Mouse (Mus musculus): ENCODE measurements around the gene Trnp1. TPM values are rescaled to one million over a fixed set of nuclear protein-coding genes. Genes with fewer than 3 reads are reported as not detected.
A peak's percentile ranks its signal among the peaks of the same experiment; 100 is the strongest.

The Trnp1 gene
- polyA plus RNA-seq, 1 experiment from 2014 or later: 1.3 TPM

DNA sequence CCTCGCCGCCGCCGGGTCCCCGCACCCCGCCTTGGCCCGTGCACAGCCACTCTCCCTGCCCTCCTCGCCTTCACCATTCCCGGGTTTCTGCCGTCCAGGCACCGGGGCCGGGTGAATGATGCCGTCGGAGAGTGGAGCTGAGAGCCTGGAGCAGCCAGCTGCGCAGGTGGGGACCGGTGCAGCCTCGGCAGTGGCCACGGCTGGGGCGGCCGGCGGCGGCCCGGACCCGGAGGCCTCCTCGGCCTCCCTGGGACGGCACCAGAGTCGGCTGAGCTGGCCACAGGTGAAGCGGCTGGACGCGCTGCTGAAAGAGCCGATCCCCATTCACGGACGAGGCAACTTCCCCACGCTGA lies 18.2 kb downstream of the Trnp1 start:
- Histone ChIP-seq H3K36me3 (no peaks in the 10 kb centered on the region), H3K9me3 (replicated peaks) (no peaks in the 10 kb centered on the region), H3K4me1 (replicated peaks) (peaks cover 26% of the 10 kb centered on the region), H3K4me2 (peak overlapping the region; percentile 73), H3K9ac (peak overlapping the region; percentile 51), H3K4me3 (peak overlapping the region; percentile 53), H3K27me3 (peaks cover 55% of the 10 kb centered on the region), H3K27ac (no peak overlapping the region)
- ATAC-seq (replicated peaks; ENCODE audit: insufficient number of reproducible peaks, insufficient read depth, low FRiP score, low read depth): no peak; the same call in 1 of the 2 replicates
- WGBS: 1% methylated on average over 34 of the region's 34 CpGs

DNA sequence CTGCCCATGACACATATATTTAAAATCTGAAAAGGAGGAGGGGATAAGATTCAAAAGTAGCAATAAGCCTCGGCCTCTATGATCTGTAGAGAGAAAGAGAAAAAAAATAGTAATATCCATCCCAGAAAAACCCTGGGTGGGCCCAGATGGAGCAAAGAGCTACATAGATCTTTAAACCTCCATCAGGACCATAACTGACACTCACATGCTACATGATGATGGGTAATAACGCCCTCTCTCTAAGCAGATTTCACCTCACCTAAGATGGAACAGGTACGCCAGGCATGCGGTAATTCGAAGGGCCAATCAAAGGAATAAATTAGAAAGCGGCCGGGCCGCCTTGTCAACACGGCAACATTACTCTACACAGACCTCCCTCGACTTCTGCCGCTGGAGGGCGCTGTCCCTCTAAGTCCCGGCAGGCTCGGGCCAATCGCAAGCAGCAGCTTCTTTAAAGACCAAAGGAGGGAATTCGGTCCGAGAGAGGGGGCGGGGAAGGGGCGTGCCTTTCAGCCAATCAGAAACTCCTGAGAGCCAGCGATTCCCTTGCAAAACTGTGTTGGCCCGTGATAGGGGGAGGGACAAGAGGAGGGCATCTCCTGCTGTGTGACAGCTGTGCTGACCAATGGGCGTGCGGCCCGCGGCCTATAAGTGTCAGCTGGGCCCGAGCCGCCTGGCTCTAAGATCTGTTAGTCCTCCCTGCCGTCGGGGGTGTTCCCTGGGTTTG lies 18.7 kb downstream of the Trnp1 start, which contains the start of gene Tent5b:
TSS of gene Tent5b (plus strand) at position 675 of the 727 bp plus-strand sequence.
- peak within 1 kb of the TSS; percentile 73 for H3K4me2 ChIP-seq
- peak; percentile 98 for ATAC-seq (replicated peaks; ENCODE audit: insufficient number of reproducible peaks, insufficient read depth, low FRiP score, low read depth)
- H3K4me3 ChIP-seq: peak within 1 kb of the TSS; percentile 53
- no peaks in the 10 kb centered on the region for H3K9me3 ChIP-seq (replicated peaks)
- H3K36me3 ChIP-seq: no peaks in the 10 kb centered on the region
- peaks cover 61% of the 10 kb centered on the region for H3K27me3 ChIP-seq
- peak within 1 kb of the TSS; percentile 51 for H3K9ac ChIP-seq
- WGBS: 3% methylated on average over 29 of the region's 29 CpGs
- peaks cover 25% of the 10 kb centered on the region for H3K4me1 ChIP-seq (replicated peaks)
- H3K27ac ChIP-seq: no peak within 1 kb of the TSS

DNA sequence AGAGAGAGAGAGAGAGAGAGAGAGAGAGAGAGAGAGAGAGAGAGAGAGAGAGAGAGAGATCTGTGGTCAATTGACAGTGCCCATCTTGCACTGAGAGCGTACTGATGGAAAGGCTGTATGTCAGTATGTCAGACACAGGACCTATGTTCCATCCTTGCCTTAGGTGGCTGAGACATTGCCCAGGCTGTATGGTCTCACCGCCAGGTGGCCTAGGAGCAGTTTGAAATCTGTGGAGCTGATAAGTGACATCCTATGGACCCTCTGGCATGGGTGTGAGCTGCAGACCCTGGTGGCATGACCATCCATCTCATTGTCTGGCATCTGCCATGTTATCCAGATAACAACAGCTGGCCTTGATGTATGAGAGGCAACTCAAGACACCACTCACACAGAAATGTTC lies 24.5 kb downstream of the Trnp1 start:
- ATAC-seq (replicated peaks; ENCODE audit: insufficient number of reproducible peaks, insufficient read depth, low FRiP score, low read depth): no peak
- Histone ChIP-seq H3K27ac (no peak overlapping the region), H3K4me2 (no peak overlapping the region), H3K27me3 (peaks cover 30% of the 10 kb centered on the region), H3K4me3 (no peak overlapping the region), H3K9ac (no peak overlapping the region), H3K4me1 (replicated peaks) (peaks cover 5% of the 10 kb centered on the region), H3K36me3 (no peaks in the 10 kb centered on the region), H3K9me3 (replicated peaks) (no peaks in the 10 kb centered on the region)
- 51% methylated on average over 2 of the region's 2 CpGs for WGBS

DNA sequence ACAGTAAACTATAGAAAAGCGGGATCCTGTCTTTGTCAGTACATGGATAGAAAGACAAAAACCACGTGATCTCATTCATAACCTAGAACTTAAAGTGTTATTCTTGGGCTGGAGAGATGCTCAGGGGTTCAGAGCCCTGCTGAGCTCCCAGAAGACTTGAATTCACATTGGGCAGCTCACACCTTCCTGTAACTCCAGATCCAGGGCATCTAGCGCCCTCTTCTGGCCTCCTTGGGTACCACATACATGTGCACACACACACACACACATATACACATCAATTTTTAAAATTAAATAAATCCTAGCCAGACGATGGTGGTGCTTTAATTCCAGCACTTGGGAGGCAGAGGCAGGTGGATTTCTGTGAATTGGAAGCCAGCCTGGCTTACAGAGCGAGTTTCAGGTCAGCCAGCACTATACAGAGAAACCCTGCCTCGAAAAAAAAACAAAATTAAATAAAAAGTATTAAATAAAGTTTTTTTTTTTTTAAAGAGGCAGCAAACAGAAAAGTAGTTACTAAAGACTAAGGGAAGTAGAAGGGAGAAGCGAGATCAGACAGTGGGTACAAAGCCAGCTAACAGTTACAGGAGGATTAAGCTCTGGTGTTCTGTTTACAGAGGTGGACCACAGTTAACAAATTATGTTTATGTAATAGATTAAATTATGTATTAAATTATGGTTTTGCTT lies 27.1 kb downstream of the Trnp1 start:
- WGBS: 80% methylated on average over 7 of the region's 7 CpGs
- no peak overlapping the region for H3K4me3 ChIP-seq
- no peaks in the 10 kb centered on the region for H3K9me3 ChIP-seq (replicated peaks)
- ATAC-seq (replicated peaks; ENCODE audit: insufficient number of reproducible peaks, insufficient read depth, low FRiP score, low read depth): no peak
- no peak overlapping the region for H3K4me2 ChIP-seq
- H3K9ac ChIP-seq: no peak overlapping the region
- H3K27me3 ChIP-seq: peaks cover 15% of the 10 kb centered on the region
- peaks cover 16% of the 10 kb centered on the region for H3K4me1 ChIP-seq (replicated peaks)
- H3K36me3 ChIP-seq: no peaks in the 10 kb centered on the region
- H3K27ac ChIP-seq: no peak overlapping the region

DNA sequence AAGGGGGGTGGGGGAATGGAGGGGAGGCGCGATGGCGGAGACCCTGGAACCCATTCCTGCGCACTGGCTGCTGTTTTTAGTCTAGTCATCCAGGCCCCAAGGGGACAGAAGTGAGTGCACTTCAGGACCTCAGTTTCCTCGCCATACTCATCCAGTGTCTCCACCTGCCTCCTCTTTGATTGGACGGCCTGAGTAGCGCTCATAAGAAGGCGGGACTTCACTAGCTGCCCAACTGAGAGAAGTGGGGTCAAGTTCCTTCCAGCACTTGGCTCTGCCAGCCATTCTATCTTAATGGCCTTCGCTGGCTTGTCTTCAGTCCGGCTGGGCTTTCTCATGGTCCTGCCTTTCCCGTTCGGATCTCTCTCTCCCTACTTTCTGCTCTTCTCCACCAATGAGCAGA lies 29.2 kb downstream of the Trnp1 start:
- 23% methylated on average over 12 of the region's 12 CpGs for WGBS
- Histone ChIP-seq H3K9ac (no peak overlapping the region), H3K27me3 (no peaks in the 10 kb centered on the region; the same call in 1 of the 2 replicates), H3K4me3 (peak overlapping the region; percentile 50; the same call in 1 of the 2 replicates), H3K4me2 (peak overlapping the region; percentile 81), H3K36me3 (no peaks in the 10 kb centered on the region), H3K4me1 (replicated peaks) (peaks cover 16% of the 10 kb centered on the region), H3K9me3 (replicated peaks) (no peaks in the 10 kb centered on the region), H3K27ac (no peak overlapping the region)
- no peak for ATAC-seq (replicated peaks; ENCODE audit: insufficient number of reproducible peaks, insufficient read depth, low FRiP score, low read depth)

DNA sequence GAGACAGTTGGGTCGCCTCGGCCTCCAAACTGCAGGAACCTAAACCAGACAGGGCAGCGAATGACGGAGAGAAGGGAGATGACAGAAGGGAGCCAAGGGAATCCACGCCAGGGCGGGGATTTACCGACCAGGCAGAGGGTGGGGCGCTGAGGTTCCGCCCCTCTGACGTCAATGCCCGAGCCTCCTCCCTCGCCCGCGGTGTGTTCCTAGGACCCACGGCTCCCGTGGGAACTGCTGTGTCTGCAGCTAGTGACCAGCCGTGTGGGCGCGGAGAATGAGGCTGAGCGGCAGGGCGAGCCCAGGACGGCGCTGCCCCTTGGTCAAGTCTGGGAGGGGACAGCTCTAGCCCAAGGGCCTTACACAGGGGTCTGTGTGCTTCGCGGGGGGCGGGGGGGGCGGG lies 30.3 kb downstream of the Trnp1 start:
- Histone ChIP-seq H3K27me3 (no peaks in the 10 kb centered on the region), H3K36me3 (no peaks in the 10 kb centered on the region), H3K4me2 (peak overlapping the region; percentile 81), H3K27ac (no peak overlapping the region), H3K9ac (peak overlapping the region; percentile 32), H3K4me3 (peak overlapping the region; percentile 50), H3K4me1 (replicated peaks) (peaks cover 22% of the 10 kb centered on the region), H3K9me3 (replicated peaks) (no peaks in the 10 kb centered on the region)
- WGBS: under 1% methylated on average over 27 of the region's 27 CpGs
- ATAC-seq (replicated peaks; ENCODE audit: insufficient number of reproducible peaks, insufficient read depth, low FRiP score, low read depth): peak; percentile 77

DNA sequence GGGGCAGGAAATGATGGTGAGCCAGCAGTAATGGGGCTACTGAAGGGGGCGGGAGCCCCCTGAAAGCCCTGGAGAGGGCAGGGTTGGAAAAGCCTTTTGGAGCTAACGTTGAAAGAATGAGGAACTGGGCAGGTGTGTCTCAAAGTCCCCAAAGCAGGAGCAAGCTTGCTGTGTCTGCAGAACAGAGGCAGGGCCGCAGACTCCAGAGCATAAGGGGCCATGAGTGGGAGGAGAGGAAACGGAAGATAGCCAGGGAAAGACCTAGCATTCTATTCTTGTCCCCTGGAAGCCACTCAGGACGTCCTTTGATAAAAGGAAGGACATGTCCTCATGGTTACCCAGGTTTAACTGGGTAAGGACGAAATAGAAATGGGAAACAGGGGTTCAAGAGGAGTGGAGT lies 35.2 kb downstream of the Trnp1 start:
- Histone ChIP-seq H3K27me3 (no peaks in the 10 kb centered on the region), H3K9ac (no peak overlapping the region), H3K27ac (peak overlapping the region; percentile 41), H3K36me3 (no peaks in the 10 kb centered on the region), H3K4me1 (replicated peaks) (peaks cover 20% of the 10 kb centered on the region), H3K9me3 (replicated peaks) (no peaks in the 10 kb centered on the region), H3K4me3 (no peak overlapping the region), H3K4me2 (no peak overlapping the region)
- WGBS: 23% methylated on average over 6 of the region's 6 CpGs
- ATAC-seq (replicated peaks; ENCODE audit: insufficient number of reproducible peaks, insufficient read depth, low FRiP score, low read depth): no peak

DNA sequence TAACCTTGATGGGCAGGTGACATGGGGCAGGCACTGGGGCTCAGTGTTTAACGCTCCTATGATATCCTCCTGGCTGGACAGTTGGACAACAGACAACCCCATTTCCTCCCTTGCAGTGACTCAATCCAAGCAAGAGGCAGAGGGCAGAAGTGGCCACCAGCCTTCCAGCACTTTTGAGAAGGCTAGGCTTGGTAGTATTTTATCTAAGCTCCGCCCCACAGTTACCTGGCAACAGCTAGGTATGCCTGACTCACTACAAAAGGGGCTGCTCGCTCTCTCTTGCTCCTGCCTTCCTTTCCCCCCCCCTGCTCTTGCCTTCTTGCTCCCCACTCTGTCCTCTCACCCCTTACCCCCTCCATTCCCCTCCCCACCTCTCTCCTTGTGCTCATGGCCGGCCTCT lies 37.0 kb downstream of the Trnp1 start:
- H3K9ac ChIP-seq: no peak overlapping the region
- no peaks in the 10 kb centered on the region for H3K36me3 ChIP-seq
- no peak for ATAC-seq (replicated peaks; ENCODE audit: insufficient number of reproducible peaks, insufficient read depth, low FRiP score, low read depth)
- H3K9me3 ChIP-seq (replicated peaks): no peaks in the 10 kb centered on the region
- H3K4me1 ChIP-seq (replicated peaks): peaks cover 16% of the 10 kb centered on the region
- 76% methylated on average over 4 of the region's 4 CpGs for WGBS
- no peak overlapping the region for H3K4me3 ChIP-seq
- H3K27ac ChIP-seq: no peak overlapping the region
- H3K27me3 ChIP-seq: no peaks in the 10 kb centered on the region
- no peak overlapping the region for H3K4me2 ChIP-seq

DNA sequence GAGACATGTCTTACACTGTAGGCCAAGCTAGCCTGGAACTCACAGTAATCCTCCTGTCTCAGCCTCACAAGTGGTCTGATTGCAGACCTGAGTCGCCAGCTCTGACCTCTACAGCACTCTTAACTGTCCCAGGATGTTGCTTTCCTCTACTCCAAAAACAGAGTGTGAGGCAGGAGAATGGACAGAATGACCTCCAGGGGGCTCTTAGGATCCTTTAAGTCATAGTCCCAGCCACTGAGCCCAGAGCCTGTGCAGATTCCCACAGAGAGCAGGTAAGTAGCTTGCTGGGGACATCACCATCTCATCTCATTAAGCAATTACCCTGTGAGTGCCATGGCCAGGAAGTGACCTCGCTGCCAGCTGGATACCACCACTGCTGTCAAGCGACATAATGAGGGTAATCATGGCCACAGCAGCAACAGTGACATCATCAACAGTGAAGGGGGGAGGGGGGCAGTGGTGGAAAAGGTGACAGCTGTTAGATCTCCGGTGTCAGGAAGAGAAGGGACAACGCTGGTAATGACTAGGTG lies 37.5 kb downstream of the Trnp1 start:
- 49% methylated on average over 5 of the region's 5 CpGs for WGBS
- peaks cover 16% of the 10 kb centered on the region for H3K4me1 ChIP-seq (replicated peaks)
- no peak overlapping the region for H3K27ac ChIP-seq

DNA sequence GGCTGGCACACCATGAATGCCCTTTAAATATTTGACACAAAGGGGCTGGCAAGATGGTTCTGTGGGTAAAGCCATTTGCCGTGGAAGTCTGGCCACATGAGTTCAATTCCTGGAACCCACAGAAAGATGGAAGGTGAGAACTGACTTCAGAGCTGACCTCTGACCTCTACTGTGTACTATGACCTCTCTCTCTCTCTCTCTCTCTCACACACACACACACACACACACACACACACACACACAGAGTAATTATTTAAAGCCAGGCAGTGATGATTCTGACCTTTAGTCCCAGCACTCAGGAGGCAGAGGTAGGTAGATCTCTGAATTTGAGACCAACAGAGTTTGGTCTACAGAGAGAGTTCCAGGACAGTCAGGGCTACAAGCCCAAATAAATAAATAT lies 38.3 kb downstream of the Trnp1 start:
- Histone ChIP-seq H3K9ac (no peak overlapping the region), H3K27ac (no peak overlapping the region), H3K4me2 (no peak overlapping the region), H3K36me3 (no peaks in the 10 kb centered on the region), H3K4me3 (no peak overlapping the region), H3K27me3 (no peaks in the 10 kb centered on the region), H3K4me1 (replicated peaks) (peaks cover 16% of the 10 kb centered on the region), H3K9me3 (replicated peaks) (no peaks in the 10 kb centered on the region)
- no peak for ATAC-seq (replicated peaks; ENCODE audit: insufficient number of reproducible peaks, insufficient read depth, low FRiP score, low read depth)
- WGBS: 83% methylated on average over 1 of the region's 1 CpGs

More for the DNA sequence above, 37.5 kb downstream of the Trnp1 start:
- H3K4me3 ChIP-seq: no peak overlapping the region
- H3K27me3 ChIP-seq: no peaks in the 10 kb centered on the region
- no peaks in the 10 kb centered on the region for H3K9me3 ChIP-seq (replicated peaks)
- ATAC-seq (replicated peaks; ENCODE audit: insufficient number of reproducible peaks, insufficient read depth, low FRiP score, low read depth): no peak
- no peak overlapping the region for H3K4me2 ChIP-seq
- H3K9ac ChIP-seq: no peak overlapping the region
- H3K36me3 ChIP-seq: no peaks in the 10 kb centered on the region

DNA sequence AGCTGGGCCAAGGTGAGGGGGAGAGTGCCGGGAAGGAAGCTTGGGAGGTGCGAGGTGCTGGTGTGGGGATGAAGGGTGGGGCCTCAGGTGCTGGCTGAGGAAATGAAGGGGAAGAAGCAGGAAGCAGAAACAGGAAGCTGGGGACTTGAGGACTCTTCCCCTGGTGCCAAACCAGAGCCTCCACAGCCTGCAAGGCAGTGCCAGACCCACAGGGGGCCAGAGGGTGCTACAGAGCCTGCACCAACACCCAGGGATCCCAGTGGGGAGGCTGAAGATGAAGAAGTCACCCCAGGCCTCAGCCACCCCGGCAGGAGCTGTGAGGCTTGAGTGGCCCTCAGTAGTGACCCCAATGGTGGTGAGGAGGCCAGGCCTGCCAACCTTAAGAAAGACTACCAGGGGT lies 40.3 kb downstream of the Trnp1 start:
- Histone ChIP-seq H3K36me3 (no peaks in the 10 kb centered on the region), H3K27me3 (no peaks in the 10 kb centered on the region), H3K9me3 (replicated peaks) (no peaks in the 10 kb centered on the region), H3K4me3 (no peak overlapping the region), H3K4me1 (replicated peaks) (peaks cover 9% of the 10 kb centered on the region), H3K27ac (no peak overlapping the region), H3K9ac (no peak overlapping the region), H3K4me2 (no peak overlapping the region)
- no peak for ATAC-seq (replicated peaks; ENCODE audit: insufficient number of reproducible peaks, insufficient read depth, low FRiP score, low read depth)
- WGBS: 64% methylated on average over 3 of the region's 3 CpGs

Measured in heart, embryonic 15.5 days (tissue).